Mouse (Mus musculus): Measurements from ENCODE around the gene Rad23a. TPM values are rescaled to one million over a fixed set of nuclear protein-coding genes. Genes with fewer than 3 reads are reported as not detected.

The Rad23a gene
- total RNA-seq, 1 experiment from 2014 or later, result 31.6 TPM

GRCm38 (mm10) chr8:84822723-84823122, 17.7 kb downstream of the Rad23a start, which contains the start of gene Dand5:
Dand5 (minus strand) TSS chr8:84822823.
- no peak for ATAC-seq (replicated peaks; ENCODE audit: insufficient number of reproducible peaks, low FRiP score, low TSS enrichment, poor library complexity, severe bottlenecking)

DNA sequence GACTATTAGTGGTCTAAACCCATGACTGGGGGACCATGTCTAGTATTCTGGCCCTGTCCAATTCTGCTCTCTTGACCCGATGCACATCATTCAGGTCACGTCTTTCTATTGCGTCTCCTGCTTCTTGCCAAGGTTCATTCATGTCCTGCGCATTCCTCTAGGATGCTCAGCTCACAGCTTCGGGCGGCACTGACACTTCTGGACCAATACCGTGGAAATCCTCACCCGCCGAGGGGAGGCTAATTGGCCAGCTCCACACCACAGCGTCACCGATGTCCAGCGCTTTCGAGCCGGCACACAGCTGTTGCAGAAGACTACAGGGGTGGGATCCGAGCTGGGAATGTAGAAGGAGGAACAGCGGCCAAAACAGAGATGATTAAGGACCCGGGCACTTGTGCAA, 24.3 kb downstream of the Rad23a start:
- ATAC-seq (replicated peaks; ENCODE audit: insufficient number of reproducible peaks, low FRiP score, low TSS enrichment, poor library complexity, severe bottlenecking), result no peak

DNA sequence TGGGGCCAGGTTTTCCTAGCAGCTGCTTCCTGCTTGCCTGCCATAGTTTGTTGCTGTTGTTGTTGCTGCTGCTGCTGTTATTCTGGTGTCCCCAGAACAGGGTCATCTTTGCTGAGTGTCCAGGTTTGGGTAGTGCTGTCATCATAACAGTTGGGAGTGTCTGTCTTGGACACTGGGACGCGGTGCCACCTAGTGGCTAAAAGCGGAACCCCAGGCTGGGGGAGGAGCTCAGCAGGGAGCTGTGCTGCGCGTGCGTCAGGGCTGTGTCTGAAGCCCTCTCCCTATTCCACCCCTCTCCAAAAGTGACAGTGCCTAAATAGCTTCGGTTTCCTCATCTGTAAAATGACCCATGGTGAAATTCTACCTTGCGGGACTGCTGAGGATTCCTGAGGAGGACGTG, 24.9 kb downstream of the Rad23a start:
- ATAC-seq (replicated peaks; ENCODE audit: insufficient number of reproducible peaks, low FRiP score, low TSS enrichment, poor library complexity, severe bottlenecking), result peak; percentile 87

DNA sequence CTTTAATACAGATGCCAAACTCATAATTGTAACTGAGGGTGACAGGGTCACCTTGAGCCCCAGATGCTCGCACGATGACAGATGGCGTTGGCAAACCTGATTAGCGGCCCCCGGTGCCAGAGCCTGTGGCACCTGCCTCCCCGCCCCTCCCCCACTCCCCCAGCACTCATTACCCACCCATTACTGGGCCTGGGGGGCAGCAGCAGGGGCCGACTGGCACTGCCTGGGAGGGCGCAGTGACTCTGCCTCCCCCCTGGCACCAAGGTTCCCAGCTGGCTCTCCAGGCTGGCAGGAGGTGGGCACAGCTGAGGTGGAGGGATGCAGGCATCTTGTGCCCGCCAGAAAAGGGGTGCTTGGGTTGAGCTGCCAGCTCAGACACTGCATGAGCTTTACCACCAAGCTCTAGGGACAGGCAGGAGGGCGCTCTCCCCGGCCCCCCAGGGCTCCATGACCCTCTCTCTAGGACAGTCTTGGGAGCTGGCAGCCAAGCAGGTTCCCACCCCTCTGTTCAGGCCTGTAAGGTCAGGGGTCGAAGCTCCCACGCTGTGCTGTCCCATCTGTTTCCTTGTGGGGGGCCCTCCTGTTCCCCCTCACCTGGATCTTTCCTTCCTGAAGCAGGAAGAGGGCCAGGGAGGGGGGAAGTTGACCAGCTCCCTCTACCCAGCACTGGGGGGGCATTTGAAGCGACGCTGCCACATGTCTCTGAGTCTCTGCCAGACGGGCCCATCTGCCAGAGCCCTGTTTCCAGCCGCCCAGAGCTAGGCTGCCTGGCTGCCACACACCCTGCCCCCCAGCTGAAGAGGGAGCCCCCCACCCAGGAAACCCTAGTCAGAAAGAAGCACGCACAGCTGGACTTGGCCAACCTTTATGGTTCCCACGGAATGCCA, 25.7 kb downstream of the Rad23a start:
- no peak for ATAC-seq (replicated peaks; ENCODE audit: insufficient number of reproducible peaks, low FRiP score, low TSS enrichment, poor library complexity, severe bottlenecking)

DNA sequence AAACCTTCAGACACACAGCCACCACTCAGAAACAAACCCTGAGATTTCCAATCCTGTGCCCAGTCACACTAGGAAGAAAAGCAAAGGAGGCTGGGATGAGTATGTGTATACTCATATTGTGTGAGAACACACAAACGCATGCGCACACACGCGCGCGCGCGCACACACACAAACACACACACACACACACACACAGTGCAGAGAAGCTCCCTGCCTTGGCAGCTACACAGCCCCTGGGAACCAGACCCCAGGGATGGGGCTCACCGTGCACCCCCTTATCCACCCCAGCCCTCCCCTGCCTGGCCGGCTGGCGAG, 26.3 kb downstream of the Rad23a start:
- no peak for ATAC-seq (replicated peaks; ENCODE audit: insufficient number of reproducible peaks, low FRiP score, low TSS enrichment, poor library complexity, severe bottlenecking)

GRCm38 (mm10) chr8:84813830-84814229, 26.6 kb downstream of the Rad23a start:
- ATAC-seq (replicated peaks; ENCODE audit: insufficient number of reproducible peaks, low FRiP score, low TSS enrichment, poor library complexity, severe bottlenecking), result no peak

- peak; percentile 46 for ATAC-seq (replicated peaks; ENCODE audit: insufficient number of reproducible peaks, low FRiP score, low TSS enrichment, poor library complexity, severe bottlenecking)
Observed at GRCm38 (mm10) chr8:84813059-84813458, 27.4 kb downstream of the Rad23a start.

DNA sequence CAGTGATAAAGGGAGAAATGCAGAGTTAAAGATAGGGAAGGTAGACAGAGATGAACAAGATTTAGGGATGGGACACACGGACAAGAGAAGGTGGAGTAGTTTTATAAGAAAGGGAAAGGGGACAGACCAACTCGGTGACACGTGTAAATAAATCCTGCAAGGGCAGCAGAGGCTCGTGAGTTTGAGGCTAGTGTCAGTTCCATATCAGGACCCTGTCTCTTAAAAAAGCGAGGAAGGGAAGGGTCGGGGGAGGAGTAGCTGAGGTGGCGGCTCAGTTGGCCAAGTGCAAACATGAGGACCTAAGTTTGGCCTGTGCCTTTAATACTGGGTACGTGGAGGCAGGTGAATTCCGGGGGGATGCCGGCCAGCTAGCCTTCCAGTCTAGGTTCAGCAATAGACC, 29.2 kb downstream of the Rad23a start:
- no peak for ATAC-seq (replicated peaks; ENCODE audit: insufficient number of reproducible peaks, low FRiP score, low TSS enrichment, poor library complexity, severe bottlenecking)

GRCm38 (mm10) chr8:84810896-84811295, 29.6 kb downstream of the Rad23a start:
- ATAC-seq (replicated peaks; ENCODE audit: insufficient number of reproducible peaks, low FRiP score, low TSS enrichment, poor library complexity, severe bottlenecking), result peak; percentile 57

- ATAC-seq (replicated peaks; ENCODE audit: insufficient number of reproducible peaks, low FRiP score, low TSS enrichment, poor library complexity, severe bottlenecking), result no peak
Observed at GRCm38 (mm10) chr8:84809941-84810280, 30.6 kb downstream of the Rad23a start.

GRCm38 (mm10) chr8:84809109-84809940, 31.1 kb downstream of the Rad23a start:
- ATAC-seq (replicated peaks; ENCODE audit: insufficient number of reproducible peaks, low FRiP score, low TSS enrichment, poor library complexity, severe bottlenecking), result no peak

GRCm38 (mm10) chr8:84806031-84806430, 34.4 kb downstream of the Rad23a start:
- no peak for ATAC-seq (replicated peaks; ENCODE audit: insufficient number of reproducible peaks, low FRiP score, low TSS enrichment, poor library complexity, severe bottlenecking)

- ATAC-seq (replicated peaks; ENCODE audit: insufficient number of reproducible peaks, low FRiP score, low TSS enrichment, poor library complexity, severe bottlenecking), result no peak
Observed at GRCm38 (mm10) chr8:84799999-84800831, 40.2 kb downstream of the Rad23a start, which contains the start of gene Nfix. Nfix (minus strand) TSS chr8:84800344.

DNA sequence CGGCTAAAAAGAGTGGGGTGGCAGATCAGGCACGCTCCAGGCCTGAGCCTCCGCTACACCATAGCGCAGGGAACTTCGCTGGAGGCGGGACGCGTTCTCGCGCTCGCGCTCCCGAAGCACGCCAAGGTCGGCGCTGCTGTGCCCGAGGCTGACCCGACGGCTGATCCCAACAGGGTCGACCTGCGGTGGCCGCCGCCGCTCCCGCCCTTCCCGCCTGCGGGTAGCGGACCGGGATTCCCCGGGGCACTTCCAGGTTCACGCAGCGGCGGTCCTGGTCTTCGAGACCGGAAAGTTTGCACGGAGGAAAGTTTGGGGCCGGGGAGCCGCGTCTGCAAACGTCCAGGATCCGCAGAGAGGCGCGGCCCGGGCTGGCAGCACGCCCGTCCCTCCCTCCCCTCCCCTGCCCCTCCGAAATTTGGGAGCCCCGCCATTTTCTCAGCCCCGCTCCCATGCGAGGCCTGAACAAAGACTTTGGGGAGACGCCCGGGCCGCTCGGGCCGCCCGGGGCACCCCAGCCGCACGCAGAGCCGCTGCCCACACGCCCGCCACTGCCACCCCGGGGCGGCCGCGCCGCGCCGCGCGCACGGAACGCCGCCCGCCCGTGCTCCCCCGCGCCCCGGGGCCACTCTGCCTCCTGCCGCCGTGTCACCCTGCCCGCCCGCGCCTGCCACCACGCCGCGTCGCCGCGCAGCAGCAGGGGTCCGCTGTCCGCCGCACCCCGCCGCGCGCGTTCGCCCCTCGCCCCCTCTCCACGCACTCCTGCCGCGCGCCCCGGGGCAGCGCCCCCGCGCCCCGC, 41.1 kb downstream of the Rad23a start:
- no peak; the same call in 1 of the 2 replicates for ATAC-seq (replicated peaks; ENCODE audit: insufficient number of reproducible peaks, low FRiP score, low TSS enrichment, poor library complexity, severe bottlenecking)

- no peak for ATAC-seq (replicated peaks; ENCODE audit: insufficient number of reproducible peaks, low FRiP score, low TSS enrichment, poor library complexity, severe bottlenecking)
Observed at GRCm38 (mm10) chr8:84798446-84799135, 41.9 kb downstream of the Rad23a start.

- no peak for ATAC-seq (replicated peaks; ENCODE audit: insufficient number of reproducible peaks, low FRiP score, low TSS enrichment, poor library complexity, severe bottlenecking)
Observed at GRCm38 (mm10) chr8:84797971-84798370, 42.5 kb downstream of the Rad23a start.

GRCm38 (mm10) chr8:84797256-84797797, 43.1 kb downstream of the Rad23a start:
- no peak for ATAC-seq (replicated peaks; ENCODE audit: insufficient number of reproducible peaks, low FRiP score, low TSS enrichment, poor library complexity, severe bottlenecking)

All from monocyte, adult 5-6 weeks (primary cell).